Mouse (Mus musculus): Measurements from ENCODE around the gene G430095P16Rik.

Gene G430095P16Rik

GRCm38 (mm10) chr8:84742171-84743053, 19.6 kb downstream of the G430095P16Rik start:
- peak; percentile 71 for DNase-seq (ENCODE audit: low read depth, low spot score)

GRCm38 (mm10) chr8:84743054-84743415, 20.2 kb downstream of the G430095P16Rik start:
- no peak for DNase-seq (ENCODE audit: low read depth, low spot score)

- peak; percentile 83 for DNase-seq (ENCODE audit: low read depth, low spot score)
Observed at GRCm38 (mm10) chr8:84743517-84744420, 21.0 kb downstream of the G430095P16Rik start.

GRCm38 (mm10) chr8:84745032-84745925, 22.5 kb downstream of the G430095P16Rik start:
- no peak for DNase-seq (ENCODE audit: low read depth, low spot score)

DNA sequence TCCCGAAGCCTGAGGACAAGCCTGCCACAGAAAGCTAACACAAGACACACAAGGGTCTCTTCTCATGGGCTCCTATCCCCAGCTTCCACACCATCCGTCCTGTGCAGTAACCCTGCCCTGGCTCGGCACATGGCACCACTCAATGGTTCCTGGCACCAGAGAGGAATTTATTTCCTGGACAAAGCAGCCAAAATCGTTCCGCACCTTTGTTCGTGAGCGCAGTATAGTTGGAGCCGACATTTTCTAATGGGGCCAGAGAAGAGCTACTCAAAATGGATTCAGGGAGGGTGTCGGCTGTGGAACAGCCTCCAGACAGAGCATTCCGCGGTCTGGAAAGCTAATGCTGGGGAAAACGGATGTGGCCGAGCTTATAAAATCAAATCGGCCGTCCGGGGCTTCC, 26.7 kb downstream of the G430095P16Rik start:
- no peak for DNase-seq (ENCODE audit: low read depth, low spot score)

DNA sequence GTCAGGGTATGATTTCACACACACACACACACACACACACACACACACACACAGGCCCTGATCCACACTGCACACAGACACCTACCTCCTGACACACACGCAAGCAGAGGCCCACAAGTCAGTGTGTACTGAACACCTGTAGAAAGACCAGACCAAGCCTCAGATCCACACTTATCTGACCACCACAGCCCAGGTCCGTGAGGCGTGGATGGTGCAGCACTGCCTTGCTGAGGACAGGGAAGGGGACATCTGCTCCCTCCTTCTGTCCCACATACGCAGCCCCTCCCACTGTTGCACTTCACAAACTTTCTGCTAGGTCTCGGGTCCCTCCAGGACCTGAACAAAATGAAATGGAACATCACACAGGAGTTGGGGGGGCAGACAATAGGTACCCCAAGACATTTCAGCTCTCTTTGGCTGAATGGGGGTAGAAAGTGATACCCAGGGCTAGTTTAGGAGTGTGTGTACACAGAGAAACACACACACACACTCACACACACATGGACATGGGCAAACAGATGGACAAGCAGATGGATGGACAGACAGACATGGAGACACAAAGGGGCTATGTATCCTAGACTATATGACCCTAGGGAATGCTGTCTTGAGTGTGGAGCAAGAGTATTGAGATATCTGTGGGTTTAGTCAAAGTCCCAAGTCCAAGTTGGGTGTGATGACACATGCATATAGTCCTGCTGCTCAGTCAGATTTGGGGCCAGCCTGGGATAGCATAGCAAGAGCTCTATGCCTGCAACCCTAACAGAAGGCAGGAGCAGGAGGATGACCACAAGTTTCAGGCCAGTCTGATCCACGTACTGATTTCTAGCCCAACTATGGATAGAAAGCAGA, 30.2 kb downstream of the G430095P16Rik start:
- no peak for DNase-seq (ENCODE audit: low read depth, low spot score)

DNA sequence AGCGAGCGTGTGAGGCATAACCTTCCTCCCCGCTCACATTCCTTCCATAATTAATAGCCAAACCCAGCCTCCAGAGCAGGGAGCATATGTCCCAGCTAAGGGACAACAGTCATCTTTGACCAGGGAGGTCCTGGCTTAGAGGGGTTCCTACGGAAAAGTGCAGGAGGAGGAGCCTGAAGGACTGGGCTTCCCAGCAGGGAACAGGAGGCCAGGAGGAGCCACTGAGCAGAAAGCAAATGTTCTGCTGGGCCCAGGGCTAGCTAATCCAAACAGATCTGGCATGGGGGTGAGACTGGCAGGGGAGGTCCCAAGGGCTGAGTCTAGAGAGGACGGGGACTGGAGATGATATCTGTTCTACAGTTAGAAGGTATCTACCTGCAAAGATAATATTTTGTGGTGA, 34.7 kb downstream of the G430095P16Rik start:
- DNase-seq (ENCODE audit: low read depth, low spot score) = no peak

DNA sequence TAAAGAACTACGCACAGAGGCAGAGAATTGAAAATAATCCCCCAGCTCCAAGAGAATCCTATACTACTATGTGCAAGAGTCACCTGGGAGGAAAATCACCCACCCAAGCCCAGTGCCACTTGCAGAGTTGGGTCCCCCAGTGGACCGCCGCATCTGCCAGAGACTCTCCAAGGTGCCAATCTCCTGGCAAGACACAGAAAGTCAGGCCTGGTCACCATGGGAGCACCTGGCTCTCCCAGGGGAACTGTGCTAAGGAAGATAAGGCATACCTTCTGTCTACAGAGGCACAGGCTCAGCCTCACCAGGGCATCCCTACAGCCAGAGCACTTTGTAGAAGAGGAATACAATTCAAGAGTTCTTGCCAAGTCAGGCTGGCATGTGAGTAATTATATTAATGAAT, 35.5 kb downstream of the G430095P16Rik start:
- no peak for DNase-seq (ENCODE audit: low read depth, low spot score)

- DNase-seq (ENCODE audit: low read depth, low spot score) = no peak
Observed at GRCm38 (mm10) chr8:84759126-84759525, 36.3 kb downstream of the G430095P16Rik start.

DNA sequence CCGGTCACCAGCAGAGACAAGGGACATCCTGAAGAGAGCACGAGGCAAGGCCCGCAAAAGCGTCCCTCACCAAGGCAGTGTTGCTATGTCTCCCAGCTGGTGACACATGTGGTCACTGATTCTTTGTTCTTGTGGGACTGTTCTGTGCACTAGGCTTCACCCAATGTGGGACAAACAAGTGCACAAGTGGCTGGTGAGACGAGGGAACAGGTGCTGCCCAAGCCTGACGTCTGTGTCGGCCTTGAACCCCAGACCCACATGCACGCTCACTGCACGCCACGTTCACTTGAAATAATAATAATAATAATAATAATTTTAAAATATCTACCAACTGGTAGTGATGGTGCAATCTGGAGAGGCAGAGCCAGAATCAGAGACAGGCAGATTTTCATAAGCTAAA, 36.9 kb downstream of the G430095P16Rik start:
- no peak for DNase-seq (ENCODE audit: low read depth, low spot score)

GRCm38 (mm10) chr8:84760405-84760805, 37.6 kb downstream of the G430095P16Rik start:
- no peak for DNase-seq (ENCODE audit: low read depth, low spot score)

GRCm38 (mm10) chr8:84760901-84761300, 38.1 kb downstream of the G430095P16Rik start:
- no peak for DNase-seq (ENCODE audit: low read depth, low spot score)

- no peak for DNase-seq (ENCODE audit: low read depth, low spot score)
Observed at GRCm38 (mm10) chr8:84764100-84764499, 41.3 kb downstream of the G430095P16Rik start.

DNA sequence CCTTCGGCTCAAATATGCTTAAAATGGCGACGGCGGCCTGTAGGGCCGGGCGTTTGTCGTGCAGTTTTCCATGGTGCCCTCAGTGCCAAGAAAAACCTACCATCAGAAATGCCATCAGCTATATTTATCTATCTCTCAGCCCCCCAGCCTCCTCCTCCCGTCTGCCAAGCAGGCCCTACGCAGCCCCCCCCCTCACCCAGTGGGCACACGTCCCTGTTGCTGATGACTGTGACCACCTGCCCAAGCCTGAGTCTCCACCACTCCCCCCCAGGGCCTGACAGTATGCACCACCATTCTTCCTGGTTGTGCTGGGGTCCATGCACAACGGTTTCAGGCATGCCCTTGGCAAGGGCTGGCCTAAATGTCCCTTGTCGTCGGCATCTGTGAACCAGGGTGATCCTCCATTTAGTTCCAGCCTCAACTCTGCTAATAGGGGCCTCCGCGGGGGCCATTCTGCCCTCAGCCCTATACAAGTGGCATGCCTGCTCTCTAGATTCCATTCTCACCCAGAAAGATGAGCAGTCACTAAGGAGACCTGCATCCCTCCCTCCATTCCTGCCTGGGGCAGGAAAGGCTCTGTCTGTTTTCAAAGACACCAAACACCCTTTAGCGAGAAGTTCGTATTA, 42.2 kb downstream of the G430095P16Rik start:
- no peak for DNase-seq (ENCODE audit: low read depth, low spot score)

DNA sequence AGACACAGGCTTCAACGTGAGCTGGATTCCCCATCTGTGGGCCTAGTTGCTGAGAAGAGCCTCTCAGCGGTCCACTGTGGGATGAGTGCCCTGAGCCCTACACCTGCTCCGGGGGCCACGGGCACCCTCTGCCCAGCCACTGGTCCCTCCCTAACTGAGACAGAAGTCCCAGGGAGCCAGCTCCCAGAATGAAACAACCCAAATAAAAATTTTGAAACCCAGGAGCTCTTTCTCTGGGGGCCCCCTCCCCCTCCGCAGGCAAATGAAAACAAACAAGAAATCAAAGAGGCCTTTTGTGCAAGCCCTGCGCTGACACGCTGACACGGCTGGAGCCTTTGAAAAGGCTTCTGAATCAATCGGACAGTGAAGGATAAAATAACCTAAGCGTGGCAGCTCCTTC, 42.8 kb downstream of the G430095P16Rik start:
- no peak for DNase-seq (ENCODE audit: low read depth, low spot score)

DNA sequence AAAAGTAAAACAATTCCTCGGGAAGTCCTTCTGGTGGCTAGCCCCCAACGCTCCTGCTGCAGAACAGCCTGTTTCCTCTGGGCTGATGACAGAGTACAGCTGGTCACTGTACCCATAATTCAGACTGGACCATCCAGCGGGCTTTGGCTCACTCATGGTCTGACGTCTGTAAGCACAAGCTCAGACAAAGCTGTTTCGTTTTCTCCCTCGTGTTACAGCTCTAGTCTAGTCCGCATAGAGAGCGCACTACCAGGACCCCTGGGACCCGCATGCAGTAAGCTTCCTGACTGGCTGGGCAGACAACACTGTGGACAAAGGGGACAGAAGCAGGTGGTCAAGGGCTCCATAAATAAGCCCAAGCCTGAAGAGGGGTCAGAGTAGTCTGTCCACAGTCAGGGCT, 43.6 kb downstream of the G430095P16Rik start:
- no peak for DNase-seq (ENCODE audit: low read depth, low spot score)

DNA sequence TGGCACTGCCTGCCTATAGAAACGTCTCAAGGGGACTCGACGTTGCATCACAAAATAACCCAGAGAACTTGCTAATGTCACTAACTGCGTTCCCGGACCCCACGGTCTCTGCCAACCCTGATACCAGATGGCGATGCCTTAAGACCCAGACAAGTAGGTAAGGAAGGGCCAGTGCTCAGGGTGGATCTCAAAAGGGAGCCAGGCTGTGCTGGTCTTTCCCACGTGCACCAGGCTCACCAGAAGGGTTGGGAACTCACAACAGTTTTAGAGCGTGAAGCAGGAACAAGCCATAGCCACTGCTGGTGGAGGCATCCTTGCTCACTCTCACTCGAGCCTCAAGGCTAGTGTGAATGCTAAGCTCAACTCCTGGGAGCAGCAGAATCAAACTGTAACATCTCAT, 44.4 kb downstream of the G430095P16Rik start:
- no peak for DNase-seq (ENCODE audit: low read depth, low spot score)

GRCm38 (mm10) chr8:84768343-84769095, 45.7 kb downstream of the G430095P16Rik start:
- no peak for DNase-seq (ENCODE audit: low read depth, low spot score)

GRCm38 (mm10) chr8:84769324-84769723, 46.5 kb downstream of the G430095P16Rik start:
- no peak for DNase-seq (ENCODE audit: low read depth, low spot score)
